Mouse (Mus musculus): ENCODE data around the gene Vps35l. TPM values are rescaled to one million over a fixed set of nuclear protein-coding genes. Genes with fewer than 3 reads are reported as not detected.

Gene Vps35l
- polyA plus RNA-seq, 1 experiment from 2014 or later, result 66.2 TPM

DNA sequence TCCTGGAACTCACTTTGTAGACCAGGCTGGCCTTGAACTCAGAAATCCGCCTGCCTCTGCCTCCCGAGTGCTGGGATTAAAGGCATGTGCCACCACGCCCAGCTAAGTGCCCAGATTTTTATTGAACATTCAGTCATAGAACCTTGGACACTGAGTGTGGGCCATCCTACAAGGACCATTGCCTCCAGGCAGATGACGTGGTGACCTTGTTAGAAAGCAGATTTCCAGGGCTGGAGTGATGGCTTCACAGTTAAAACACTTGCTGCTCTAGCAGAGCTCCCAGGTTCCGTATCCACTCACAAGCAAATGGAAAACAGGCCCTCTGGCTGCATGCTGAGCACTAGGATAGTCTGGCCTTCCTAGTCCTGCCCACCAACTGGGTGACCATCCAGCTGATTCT is 4.7 kb downstream of the Vps35l start:
- Histone ChIP-seq H3K27ac (replicated peaks; ENCODE audit: low read depth, low read length) (no peak overlapping the region), H3K4me3 (ENCODE audit: low read depth, low read length) (no peak overlapping the region), H3K9me3 (ENCODE audit: control insufficient read depth, low read length) (no peaks in the 10 kb centered on the region), H3K4me1 (ENCODE audit: control insufficient read depth, insufficient read depth, low read length) (0 out of 2 replicates have a peak, but pooled peaks cover 7% of the 10 kb centered on the region), H3K9ac (ENCODE audit: low read length) (no peak overlapping the region), H3K4me2 (ENCODE audit: low read depth, severe bottlenecking) (no peak overlapping the region), H3K36me3 (ENCODE audit: control insufficient read depth, insufficient read depth, low read length) (peaks cover 8% of the 10 kb centered on the region; the same call in 1 of the 2 replicates), H3K27me3 (ENCODE audit: control insufficient read depth, insufficient read depth, low read length) (no peaks in the 10 kb centered on the region)
- DNase-seq (ENCODE audit: low spot score) (no peak), ATAC-seq (ENCODE audit: insufficient number of reproducible peaks, low FRiP score, low TSS enrichment, low read depth) (no peak)
- WGBS, result 89% methylated on average over 5 of the region's 5 CpGs

DNA sequence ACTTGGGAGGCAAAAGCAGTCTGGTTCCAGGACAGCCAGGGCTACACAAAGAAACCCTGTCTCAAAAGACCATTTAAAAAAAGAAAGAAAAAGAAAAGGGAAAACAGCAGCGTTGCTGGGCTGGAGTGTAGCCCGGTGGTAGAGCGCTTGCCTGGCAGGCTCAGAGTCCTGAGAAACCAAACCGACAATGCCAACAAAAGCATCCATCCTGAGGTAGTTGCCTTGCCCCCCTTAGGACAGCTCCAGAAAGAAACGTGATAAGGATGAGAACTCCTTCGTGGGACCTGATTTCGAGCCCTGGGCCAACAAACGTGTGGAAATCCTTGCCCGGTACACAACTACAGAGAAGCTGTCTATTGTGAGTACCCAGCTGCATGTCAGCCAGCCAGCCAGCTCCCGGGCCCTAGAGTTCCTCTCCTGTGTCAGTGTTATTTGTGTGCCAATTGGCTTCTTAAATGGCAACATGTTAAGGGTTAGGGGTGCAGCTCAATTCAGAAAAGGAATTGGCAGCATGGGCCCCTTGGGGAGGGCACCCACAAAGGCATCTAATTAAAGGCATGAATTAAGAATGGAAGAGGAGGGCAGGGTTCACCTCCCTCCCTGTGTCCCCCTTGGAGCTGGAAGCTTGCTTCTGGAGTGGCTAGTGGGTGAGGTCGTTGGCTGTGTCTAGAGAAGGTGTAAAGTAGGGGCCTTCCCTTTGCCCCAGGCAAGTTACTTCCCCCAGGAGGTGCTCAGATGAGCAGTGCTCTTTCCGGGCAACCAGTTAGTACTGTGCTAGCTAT is 8.1 kb downstream of the Vps35l start:
- H3K4me3 ChIP-seq (ENCODE audit: low read depth, low read length), result no peak overlapping the region
- no peak overlapping the region for H3K4me2 ChIP-seq (ENCODE audit: low read depth, severe bottlenecking)
- H3K27me3 ChIP-seq (ENCODE audit: control insufficient read depth, insufficient read depth, low read length), result no peaks in the 10 kb centered on the region
- H3K9me3 ChIP-seq (ENCODE audit: control insufficient read depth, low read length), result no peaks in the 10 kb centered on the region
- DNase-seq (ENCODE audit: low spot score) (no peak), ATAC-seq (ENCODE audit: insufficient number of reproducible peaks, low FRiP score, low TSS enrichment, low read depth) (no peak)
- peaks cover 14% of the 10 kb centered on the region for H3K36me3 ChIP-seq (ENCODE audit: control insufficient read depth, insufficient read depth, low read length)
- 93% methylated on average over 12 of the region's 12 CpGs for WGBS
- no peak overlapping the region for H3K9ac ChIP-seq (ENCODE audit: low read length)
- H3K4me1 ChIP-seq (ENCODE audit: control insufficient read depth, insufficient read depth, low read length), result no peaks in the 10 kb centered on the region
- H3K27ac ChIP-seq (replicated peaks; ENCODE audit: low read depth, low read length), result no peak overlapping the region

DNA sequence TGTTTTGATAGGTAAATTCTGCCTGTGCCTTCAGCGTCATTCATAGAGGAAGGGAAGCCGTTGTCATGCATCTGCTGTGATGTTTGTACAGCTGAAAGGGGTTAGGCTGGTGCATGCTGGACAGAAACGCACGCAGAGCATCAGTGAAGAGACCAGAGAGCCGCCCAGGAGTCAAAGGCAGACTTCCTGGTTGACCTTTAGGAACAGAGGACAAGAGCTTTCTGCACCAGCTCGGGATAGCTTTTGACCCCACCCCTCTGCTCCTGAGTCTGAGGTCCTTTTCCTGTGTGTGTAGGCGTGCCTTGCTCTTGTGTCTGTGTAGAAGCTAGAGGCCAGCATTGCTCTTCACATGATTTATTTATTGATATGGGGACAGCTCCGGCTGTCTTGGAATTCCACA is 9.7 kb downstream of the Vps35l start:
- no peaks in the 10 kb centered on the region for H3K27me3 ChIP-seq (ENCODE audit: control insufficient read depth, insufficient read depth, low read length)
- 87% methylated on average over 8 of the region's 8 CpGs for WGBS
- no peaks in the 10 kb centered on the region for H3K9me3 ChIP-seq (ENCODE audit: control insufficient read depth, low read length)
- H3K4me3 ChIP-seq (ENCODE audit: low read depth, low read length), result no peak overlapping the region
- no peak for DNase-seq (ENCODE audit: low spot score)
- no peak overlapping the region for H3K4me2 ChIP-seq (ENCODE audit: low read depth, severe bottlenecking)
- H3K9ac ChIP-seq (ENCODE audit: low read length), result no peak overlapping the region
- no peak overlapping the region for H3K27ac ChIP-seq (replicated peaks; ENCODE audit: low read depth, low read length)
- ATAC-seq (ENCODE audit: insufficient number of reproducible peaks, low FRiP score, low TSS enrichment, low read depth), result no peak
- H3K36me3 ChIP-seq (ENCODE audit: control insufficient read depth, insufficient read depth, low read length), result peaks cover 20% of the 10 kb centered on the region
- no peaks in the 10 kb centered on the region for H3K4me1 ChIP-seq (ENCODE audit: control insufficient read depth, insufficient read depth, low read length)

DNA sequence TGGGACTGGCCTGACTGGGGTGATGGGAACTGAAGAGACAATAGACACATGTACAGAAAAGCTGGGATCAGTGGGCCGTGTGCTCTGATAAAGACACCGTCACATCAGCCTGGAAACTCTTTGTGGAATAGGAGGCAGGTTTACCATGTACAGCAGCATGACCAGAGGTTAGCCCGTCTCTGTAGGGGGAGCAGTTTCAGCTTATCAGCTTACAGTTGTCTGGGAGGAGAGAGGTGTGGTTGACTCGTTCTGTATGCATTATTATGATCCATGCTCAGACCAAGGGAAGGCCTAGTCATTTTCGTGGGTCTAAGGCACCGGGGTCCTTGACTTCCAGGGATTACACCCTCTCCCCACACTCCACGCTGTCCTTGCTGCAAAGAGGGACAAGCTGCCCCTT is 11.6 kb downstream of the Vps35l start:
- H3K4me2 ChIP-seq (ENCODE audit: low read depth, severe bottlenecking), result no peak overlapping the region
- H3K4me1 ChIP-seq (ENCODE audit: control insufficient read depth, insufficient read depth, low read length), result no peaks in the 10 kb centered on the region
- no peak overlapping the region for H3K4me3 ChIP-seq (ENCODE audit: low read depth, low read length)
- no peak overlapping the region for H3K27ac ChIP-seq (replicated peaks; ENCODE audit: low read depth, low read length)
- no peak overlapping the region for H3K9ac ChIP-seq (ENCODE audit: low read length)
- H3K9me3 ChIP-seq (ENCODE audit: control insufficient read depth, low read length), result no peaks in the 10 kb centered on the region
- ATAC-seq (ENCODE audit: insufficient number of reproducible peaks, low FRiP score, low TSS enrichment, low read depth) (no peak), DNase-seq (ENCODE audit: low spot score) (no peak)
- H3K27me3 ChIP-seq (ENCODE audit: control insufficient read depth, insufficient read depth, low read length), result no peaks in the 10 kb centered on the region
- peaks cover 22% of the 10 kb centered on the region for H3K36me3 ChIP-seq (ENCODE audit: control insufficient read depth, insufficient read depth, low read length)
- 92% methylated on average over 7 of the region's 7 CpGs for WGBS

DNA sequence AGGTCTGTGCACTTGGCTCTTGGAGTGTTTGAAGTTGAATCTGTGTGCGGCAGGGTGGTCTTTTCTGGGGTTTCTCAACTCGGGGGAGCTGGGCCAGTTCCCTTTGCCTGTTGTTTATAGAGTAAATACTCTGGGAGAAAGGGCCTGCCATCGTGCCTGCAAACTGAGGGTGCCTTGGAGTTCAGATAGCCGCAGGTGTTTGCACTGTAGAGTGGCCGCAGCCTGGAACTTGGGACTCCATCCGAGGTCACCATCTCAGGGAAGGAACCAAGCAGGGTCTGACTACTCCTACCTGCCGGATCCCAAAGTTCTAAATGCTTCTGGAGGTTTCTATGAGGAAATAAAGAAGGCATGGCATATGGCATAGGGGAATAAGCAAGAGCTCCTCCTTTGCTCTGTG is 15.7 kb downstream of the Vps35l start:
- WGBS, result 86% methylated on average over 7 of the region's 7 CpGs
- peaks cover 16% of the 10 kb centered on the region for H3K36me3 ChIP-seq (ENCODE audit: control insufficient read depth, insufficient read depth, low read length)
- no peak overlapping the region for H3K9ac ChIP-seq (ENCODE audit: low read length)
- no peaks in the 10 kb centered on the region for H3K9me3 ChIP-seq (ENCODE audit: control insufficient read depth, low read length)
- ATAC-seq (ENCODE audit: insufficient number of reproducible peaks, low FRiP score, low TSS enrichment, low read depth), result no peak
- no peak for DNase-seq (ENCODE audit: low spot score)
- no peaks in the 10 kb centered on the region for H3K4me1 ChIP-seq (ENCODE audit: control insufficient read depth, insufficient read depth, low read length)
- H3K27me3 ChIP-seq (ENCODE audit: control insufficient read depth, insufficient read depth, low read length), result no peaks in the 10 kb centered on the region
- no peak overlapping the region for H3K27ac ChIP-seq (replicated peaks; ENCODE audit: low read depth, low read length)
- H3K4me2 ChIP-seq (ENCODE audit: low read depth, severe bottlenecking), result no peak overlapping the region
- no peak overlapping the region for H3K4me3 ChIP-seq (ENCODE audit: low read depth, low read length)

DNA sequence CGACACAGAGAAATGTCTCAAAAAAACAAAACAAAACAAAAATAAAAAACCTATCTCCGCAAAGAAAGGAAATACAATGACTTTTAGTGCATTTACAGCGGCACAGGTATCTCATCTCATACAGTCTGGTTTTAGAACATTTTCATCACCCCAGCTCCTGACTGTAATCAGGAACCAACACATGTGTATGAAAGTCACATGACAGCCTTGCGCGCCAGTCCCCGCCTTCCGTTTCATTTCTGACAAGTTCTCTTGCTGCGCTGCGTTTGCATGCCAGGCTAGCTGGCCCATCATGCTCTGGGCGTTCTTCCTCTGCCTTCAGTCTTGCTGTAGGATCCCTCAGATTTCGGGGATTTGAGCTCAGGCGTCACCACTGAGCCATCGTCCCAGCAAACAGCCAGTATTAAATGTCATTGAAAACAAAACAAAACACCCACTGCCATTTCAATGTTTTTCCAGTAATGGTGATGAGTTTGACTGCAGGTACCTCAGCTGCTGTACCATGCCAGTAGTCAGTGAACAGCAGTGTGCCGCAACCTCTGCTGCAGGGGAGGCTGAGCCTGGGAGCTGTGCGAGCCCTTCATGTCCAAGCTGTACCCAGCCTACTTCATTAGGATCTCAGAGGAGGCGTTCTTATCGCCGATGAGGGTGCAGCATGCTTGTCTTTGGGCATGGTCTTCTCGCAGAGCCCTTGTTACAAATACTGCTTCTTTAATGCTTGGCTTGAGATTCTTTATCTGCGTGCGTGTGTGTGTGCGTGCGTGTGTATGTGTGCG is 16.7 kb downstream of the Vps35l start:
- no peaks in the 10 kb centered on the region for H3K27me3 ChIP-seq (ENCODE audit: control insufficient read depth, insufficient read depth, low read length)
- H3K9ac ChIP-seq (ENCODE audit: low read length), result no peak overlapping the region
- H3K4me1 ChIP-seq (ENCODE audit: control insufficient read depth, insufficient read depth, low read length), result no peaks in the 10 kb centered on the region
- DNase-seq (ENCODE audit: low spot score) (no peak), ATAC-seq (ENCODE audit: insufficient number of reproducible peaks, low FRiP score, low TSS enrichment, low read depth) (no peak)
- H3K4me3 ChIP-seq (ENCODE audit: low read depth, low read length), result no peak overlapping the region
- WGBS, result 94% methylated on average over 24 of the region's 24 CpGs
- no peak overlapping the region for H3K4me2 ChIP-seq (ENCODE audit: low read depth, severe bottlenecking)
- H3K36me3 ChIP-seq (ENCODE audit: control insufficient read depth, insufficient read depth, low read length), result peaks cover 16% of the 10 kb centered on the region
- H3K27ac ChIP-seq (replicated peaks; ENCODE audit: low read depth, low read length), result no peak overlapping the region
- no peaks in the 10 kb centered on the region for H3K9me3 ChIP-seq (ENCODE audit: control insufficient read depth, low read length)

DNA sequence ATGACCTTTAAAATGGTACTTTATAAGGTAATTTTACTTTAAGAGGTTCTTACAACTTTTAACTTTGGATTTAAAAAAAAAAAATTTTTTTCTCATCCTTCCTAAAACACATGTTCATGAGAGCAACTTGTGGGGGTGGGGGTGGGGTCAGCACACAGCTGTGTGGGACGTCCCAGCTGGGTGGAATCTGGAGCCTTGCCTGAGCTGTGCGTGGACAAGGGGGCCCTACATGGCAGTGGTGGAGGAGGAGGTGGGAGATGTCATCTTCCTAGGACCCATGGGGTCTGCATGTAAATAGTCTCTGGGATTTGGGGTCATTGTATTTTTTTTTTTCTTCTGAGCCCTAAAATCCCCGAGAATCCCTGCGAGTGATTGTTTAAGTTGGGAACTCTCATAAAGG is 18.3 kb downstream of the Vps35l start:
- no peaks in the 10 kb centered on the region for H3K27me3 ChIP-seq (ENCODE audit: control insufficient read depth, insufficient read depth, low read length)
- 64% methylated on average over 4 of the region's 4 CpGs for WGBS
- DNase-seq (ENCODE audit: low spot score) (no peak), ATAC-seq (ENCODE audit: insufficient number of reproducible peaks, low FRiP score, low TSS enrichment, low read depth) (no peak)
- no peak overlapping the region for H3K4me3 ChIP-seq (ENCODE audit: low read depth, low read length)
- H3K4me2 ChIP-seq (ENCODE audit: low read depth, severe bottlenecking), result no peak overlapping the region
- peaks cover 11% of the 10 kb centered on the region for H3K36me3 ChIP-seq (ENCODE audit: control insufficient read depth, insufficient read depth, low read length)
- no peaks in the 10 kb centered on the region for H3K9me3 ChIP-seq (ENCODE audit: control insufficient read depth, low read length)
- no peak overlapping the region for H3K27ac ChIP-seq (replicated peaks; ENCODE audit: low read depth, low read length)
- no peaks in the 10 kb centered on the region for H3K4me1 ChIP-seq (ENCODE audit: control insufficient read depth, insufficient read depth, low read length)
- H3K9ac ChIP-seq (ENCODE audit: low read length), result no peak overlapping the region

DNA sequence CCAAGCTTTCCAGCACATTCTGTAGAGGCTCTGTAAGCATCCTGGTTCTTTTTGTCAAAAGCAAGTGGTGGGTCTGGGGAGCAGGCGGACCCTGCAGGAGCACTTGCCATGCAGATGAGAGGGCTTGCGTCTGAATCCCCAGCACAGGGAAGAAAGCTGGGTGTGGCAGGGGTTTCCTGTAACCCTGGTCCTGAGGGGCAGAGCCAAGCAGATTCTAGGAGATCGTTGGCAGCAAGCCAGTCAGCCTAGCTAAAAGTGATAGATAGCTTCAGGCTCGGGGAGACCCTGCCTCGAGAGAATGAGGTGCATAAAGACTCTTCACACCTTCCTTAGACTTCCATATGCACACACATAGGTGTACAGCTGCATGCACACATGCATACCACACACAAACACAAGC is 19.3 kb downstream of the Vps35l start:
- peaks cover 5% of the 10 kb centered on the region for H3K36me3 ChIP-seq (ENCODE audit: control insufficient read depth, insufficient read depth, low read length)
- no peaks in the 10 kb centered on the region for H3K27me3 ChIP-seq (ENCODE audit: control insufficient read depth, insufficient read depth, low read length)
- 81% methylated on average over 5 of the region's 5 CpGs for WGBS
- H3K9ac ChIP-seq (ENCODE audit: low read length), result no peak overlapping the region
- no peak overlapping the region for H3K4me3 ChIP-seq (ENCODE audit: low read depth, low read length)
- ATAC-seq (ENCODE audit: insufficient number of reproducible peaks, low FRiP score, low TSS enrichment, low read depth) (no peak), DNase-seq (ENCODE audit: low spot score) (no peak)
- no peaks in the 10 kb centered on the region for H3K4me1 ChIP-seq (ENCODE audit: control insufficient read depth, insufficient read depth, low read length)
- no peak overlapping the region for H3K4me2 ChIP-seq (ENCODE audit: low read depth, severe bottlenecking)
- no peaks in the 10 kb centered on the region for H3K9me3 ChIP-seq (ENCODE audit: control insufficient read depth, low read length)
- no peak overlapping the region for H3K27ac ChIP-seq (replicated peaks; ENCODE audit: low read depth, low read length)

All from limb, embryonic 11.5 days (tissue).